Mouse (Mus musculus): ENCODE measurements around the gene Bin2. TPM values are rescaled to one million over a fixed set of nuclear protein-coding genes. Genes with fewer than 3 reads are reported as not detected.

Bin2 gene
- total and polyA plus RNA-seq, 2 experiments from 2014 or later: 1.2 to 2.7 TPM

DNA sequence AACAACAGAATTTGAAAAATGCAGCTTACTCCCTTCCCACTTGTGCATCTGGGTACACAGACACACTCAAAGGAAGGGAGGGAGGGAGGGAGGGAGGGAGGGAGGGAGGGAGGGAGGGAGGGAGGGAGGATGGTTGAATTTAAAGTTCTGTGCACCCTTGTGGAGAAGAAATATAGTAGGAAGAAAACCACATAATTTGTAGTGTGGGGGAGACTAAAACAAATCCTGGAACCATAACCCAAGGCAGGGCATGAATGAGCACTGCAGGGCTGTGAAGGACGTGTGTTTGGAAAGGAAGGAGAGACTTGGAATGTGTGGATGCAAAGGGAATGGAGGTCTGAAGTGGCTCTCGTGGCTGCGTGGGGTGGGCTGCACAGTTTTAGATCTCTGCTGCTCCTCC, 6.1 kb upstream of the Bin2 start:
- no peaks in the 10 kb centered on the region for H3K4me1 ChIP-seq (ENCODE audit: insufficient read depth, low read length)
- ATAC-seq (ENCODE audit: low FRiP score) (no peak), DNase-seq (ENCODE audit: low spot score) (no peak)
- H3K9me3 ChIP-seq (ENCODE audit: low read length): no peaks in the 10 kb centered on the region
- no peak for TF ChIP-seq CTCF (IDR thresholded peaks at IDR 0.05)
- no peak overlapping the region for H3K4me3 ChIP-seq (ENCODE audit: low read depth, low read length)
- 60% methylated on average over 3 of the region's 3 CpGs for WGBS
- no peak overlapping the region for H3K9ac ChIP-seq (replicated peaks; ENCODE audit: low read length, poor library complexity, severe bottlenecking)
- no peak overlapping the region for H3K4me2 ChIP-seq (ENCODE audit: low read depth, low read length, poor library complexity, severe bottlenecking)
- no peak overlapping the region for H3K27ac ChIP-seq (ENCODE audit: low read depth, low read length)
- no peaks in the 10 kb centered on the region for H3K36me3 ChIP-seq (ENCODE audit: insufficient read depth, low read length)
- H3K27me3 ChIP-seq (ENCODE audit: insufficient read depth, low read length): no peaks in the 10 kb centered on the region

DNA sequence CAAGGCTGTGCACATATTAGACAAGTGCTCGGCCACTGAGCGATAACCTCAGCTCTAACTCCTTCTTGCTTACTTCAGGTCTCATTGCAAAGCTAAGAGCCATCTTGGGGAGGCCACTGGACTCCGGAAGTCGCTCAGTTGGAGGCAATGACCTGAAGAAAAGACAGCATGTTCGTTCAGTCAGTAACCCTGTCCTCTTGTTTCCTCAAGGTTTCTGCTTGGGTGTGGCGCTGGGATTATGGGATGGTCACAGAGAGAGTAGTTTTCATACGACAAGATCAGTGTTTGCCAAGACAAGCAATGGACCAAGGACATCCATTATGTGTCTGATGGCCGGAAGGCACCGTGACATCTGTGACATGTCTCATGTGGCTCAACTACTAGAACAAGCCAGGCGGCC, 5.2 kb upstream of the Bin2 start:
- 87% methylated on average over 10 of the region's 10 CpGs for WGBS
- TF ChIP-seq CTCF (IDR thresholded peaks at IDR 0.05): no peak
- DNase-seq (ENCODE audit: low spot score) (no peak), ATAC-seq (ENCODE audit: low FRiP score) (no peak)
- Histone ChIP-seq H3K27ac (ENCODE audit: low read depth, low read length) (no peak overlapping the region), H3K27me3 (ENCODE audit: insufficient read depth, low read length) (no peaks in the 10 kb centered on the region), H3K9me3 (ENCODE audit: low read length) (no peaks in the 10 kb centered on the region), H3K4me3 (ENCODE audit: low read depth, low read length) (no peak overlapping the region), H3K4me2 (ENCODE audit: low read depth, low read length, poor library complexity, severe bottlenecking) (no peak overlapping the region), H3K9ac (replicated peaks; ENCODE audit: low read length, poor library complexity, severe bottlenecking) (no peak overlapping the region), H3K4me1 (ENCODE audit: insufficient read depth, low read length) (no peaks in the 10 kb centered on the region), H3K36me3 (ENCODE audit: insufficient read depth, low read length) (no peaks in the 10 kb centered on the region)

GRCm38 (mm10) chr15:100673585-100674391, 4.4 kb upstream of the Bin2 start:
- 40% methylated on average over 11 of the region's 12 CpGs for WGBS
- ATAC-seq (ENCODE audit: low FRiP score) (no peak), DNase-seq (ENCODE audit: low spot score) (no peak)
- Histone ChIP-seq H3K4me2 (ENCODE audit: low read depth, low read length, poor library complexity, severe bottlenecking) (no peak overlapping the region), H3K27me3 (ENCODE audit: insufficient read depth, low read length) (no peaks in the 10 kb centered on the region), H3K4me1 (ENCODE audit: insufficient read depth, low read length) (no peaks in the 10 kb centered on the region), H3K4me3 (ENCODE audit: low read depth, low read length) (no peak overlapping the region), H3K27ac (ENCODE audit: low read depth, low read length) (no peak overlapping the region), H3K9me3 (ENCODE audit: low read length) (no peaks in the 10 kb centered on the region), H3K9ac (replicated peaks; ENCODE audit: low read length, poor library complexity, severe bottlenecking) (no peak overlapping the region), H3K36me3 (ENCODE audit: insufficient read depth, low read length) (no peaks in the 10 kb centered on the region)
- no peak for TF ChIP-seq CTCF (IDR thresholded peaks at IDR 0.05)

- Histone ChIP-seq H3K9me3 (ENCODE audit: low read length) (no peaks in the 10 kb centered on the region), H3K27me3 (ENCODE audit: insufficient read depth, low read length) (no peaks in the 10 kb centered on the region), H3K27ac (ENCODE audit: low read depth, low read length) (no peak overlapping the region), H3K9ac (replicated peaks; ENCODE audit: low read length, poor library complexity, severe bottlenecking) (no peak overlapping the region), H3K36me3 (ENCODE audit: insufficient read depth, low read length) (no peaks in the 10 kb centered on the region), H3K4me3 (ENCODE audit: low read depth, low read length) (no peak overlapping the region), H3K4me2 (ENCODE audit: low read depth, low read length, poor library complexity, severe bottlenecking) (no peak overlapping the region), H3K4me1 (ENCODE audit: insufficient read depth, low read length) (no peaks in the 10 kb centered on the region)
- no peak for TF ChIP-seq CTCF (IDR thresholded peaks at IDR 0.05)
- WGBS: 66% methylated on average over 5 of the region's 5 CpGs
- DNase-seq (ENCODE audit: low spot score): no peak
- no peak for ATAC-seq (ENCODE audit: low FRiP score)
Observed at GRCm38 (mm10) chr15:100670833-100671232, 1.5 kb upstream of the Bin2 start.

DNA sequence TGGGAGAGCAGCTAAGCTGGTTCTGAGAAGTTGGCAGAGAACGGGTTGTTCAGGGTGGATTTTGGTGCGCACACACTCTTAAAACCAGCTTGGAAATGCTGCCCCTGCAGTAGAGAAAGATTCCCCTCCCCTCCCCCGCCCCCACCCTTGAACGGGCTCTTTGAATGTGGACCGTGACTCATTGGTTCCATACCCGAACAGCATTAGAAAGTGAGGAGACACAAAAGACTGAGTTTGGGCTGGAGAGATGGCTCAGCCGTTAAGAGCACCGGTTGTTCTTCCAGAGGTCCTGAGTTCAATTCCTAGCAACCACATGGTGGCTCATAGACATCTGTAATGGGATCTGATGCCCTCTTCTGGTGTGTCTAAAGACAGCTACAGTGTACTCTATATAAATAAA, 651 bp upstream of the Bin2 start:
- H3K9ac ChIP-seq (replicated peaks; ENCODE audit: low read length, poor library complexity, severe bottlenecking): no peak overlapping the region
- H3K9me3 ChIP-seq (ENCODE audit: low read length): no peaks in the 10 kb centered on the region
- no peak for TF ChIP-seq CTCF (IDR thresholded peaks at IDR 0.05)
- WGBS: 69% methylated on average over 8 of the region's 8 CpGs
- no peak overlapping the region for H3K4me2 ChIP-seq (ENCODE audit: low read depth, low read length, poor library complexity, severe bottlenecking)
- no peak for ATAC-seq (ENCODE audit: low FRiP score)
- H3K4me3 ChIP-seq (ENCODE audit: low read depth, low read length): no peak overlapping the region
- no peak overlapping the region for H3K27ac ChIP-seq (ENCODE audit: low read depth, low read length)
- no peaks in the 10 kb centered on the region for H3K27me3 ChIP-seq (ENCODE audit: insufficient read depth, low read length)
- H3K36me3 ChIP-seq (ENCODE audit: insufficient read depth, low read length): no peaks in the 10 kb centered on the region
- DNase-seq (ENCODE audit: low spot score): no peak
- no peaks in the 10 kb centered on the region for H3K4me1 ChIP-seq (ENCODE audit: insufficient read depth, low read length)

DNA sequence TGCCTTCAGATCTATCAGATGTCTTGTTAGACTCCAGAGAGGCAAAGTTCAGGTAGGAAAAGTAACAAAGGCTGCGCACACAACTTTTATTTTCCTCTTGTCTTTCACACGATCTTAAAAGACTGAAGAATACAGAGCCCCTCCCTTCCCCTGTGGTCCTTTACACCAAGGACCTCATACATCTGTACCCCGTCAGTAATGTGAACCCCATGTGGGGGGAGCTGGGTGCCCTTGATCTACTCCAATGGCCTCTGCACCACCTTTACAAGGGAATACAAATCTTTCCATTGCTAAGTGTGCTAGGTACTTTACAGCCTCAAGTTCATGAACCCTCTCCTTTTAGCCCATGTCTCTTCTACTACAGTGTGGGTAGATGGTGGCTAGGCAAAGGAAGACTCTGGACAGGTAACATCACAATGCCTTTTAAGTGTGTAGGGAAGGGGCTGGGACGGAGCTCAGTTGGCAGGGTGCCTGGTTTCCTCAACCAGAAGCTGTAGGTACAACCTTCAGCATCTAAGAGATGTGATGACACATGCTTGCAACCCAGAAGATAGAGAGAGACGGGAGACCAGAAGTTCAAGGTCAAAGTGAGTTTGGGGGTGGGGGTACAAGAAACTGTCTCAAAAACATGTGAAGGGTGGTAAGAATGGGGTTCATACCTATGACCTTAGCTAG, 1.3 kb downstream of the Bin2 start:
- Histone ChIP-seq H3K9ac (replicated peaks; ENCODE audit: low read length, poor library complexity, severe bottlenecking) (no peak overlapping the region), H3K4me1 (ENCODE audit: insufficient read depth, low read length) (no peaks in the 10 kb centered on the region), H3K4me2 (ENCODE audit: low read depth, low read length, poor library complexity, severe bottlenecking) (no peak overlapping the region), H3K36me3 (ENCODE audit: insufficient read depth, low read length) (no peaks in the 10 kb centered on the region), H3K27ac (ENCODE audit: low read depth, low read length) (no peak overlapping the region), H3K4me3 (ENCODE audit: low read depth, low read length) (no peak overlapping the region), H3K27me3 (ENCODE audit: insufficient read depth, low read length) (no peaks in the 10 kb centered on the region), H3K9me3 (ENCODE audit: low read length) (no peaks in the 10 kb centered on the region)
- no peak for TF ChIP-seq CTCF (IDR thresholded peaks at IDR 0.05)
- WGBS: 91% methylated on average over 5 of the region's 5 CpGs
- ATAC-seq (ENCODE audit: low FRiP score): no peak
- DNase-seq (ENCODE audit: low spot score): no peak
